Mouse (Mus musculus) ES-E14 (cell line): ENCODE data around the gene Brms1. TPM values are rescaled to one million over a fixed set of nuclear protein-coding genes. Genes with fewer than 3 reads are reported as not detected.

Source experiments
- DNase-seq: peaks from one replicate; pipeline ENCODE4 v3.0.0-alpha.2; 2013; ENCODE audit warnings: low read depth, low spot score
- H3K27ac ChIP-seq: 2 replicates; pipeline ENCODE4 v1.5.1; 2012; ENCODE audit warnings: low read depth, mild to moderate bottlenecking, low read length, moderate library complexity, mixed read lengths; ENCODE audit not compliant: poor library complexity, insufficient read depth, severe bottlenecking
- H3K36me3 ChIP-seq: 2 replicates; pipeline ENCODE4 v1.6.1; 2012; ENCODE audit warnings: mild to moderate bottlenecking, low read length, moderate library complexity, mixed read lengths; ENCODE audit not compliant: control insufficient read depth, poor library complexity, insufficient read depth, severe bottlenecking
- H3K4me1 ChIP-seq, 2 experiments: fragments of 150-350 bp in 1 of 2; sonication (generic) in 1 of 2; 2 replicates each; pipeline ENCODE4 v1.6.1; 2012; ENCODE audit warnings: low read length in 2 of 2, mild to moderate bottlenecking in 1 of 2, mixed read lengths in 1 of 2; ENCODE audit not compliant: control insufficient read depth in 2 of 2, insufficient read depth in 2 of 2, poor library complexity in 1 of 2
- H3K4me3 ChIP-seq, 2 experiments: fragments of 150-350 bp in 1 of 2; sonication (generic) in 1 of 2; 2 replicates each; pipeline ENCODE4 v1.5.1; 2012; ENCODE audit warnings: low read length in 2 of 2, low read depth in 1 of 2, mild to moderate bottlenecking in 1 of 2, mixed read lengths in 1 of 2; ENCODE audit not compliant: insufficient read depth in 1 of 2, poor library complexity in 1 of 2, severe bottlenecking in 1 of 2
- H3K9ac ChIP-seq: 2 replicates; pipeline ENCODE4 v1.6.1; 2012; ENCODE audit warnings: low read depth, mild to moderate bottlenecking, low read length, mixed read lengths; ENCODE audit not compliant: poor library complexity, insufficient read depth, severe bottlenecking
- H3K9me3 ChIP-seq: fragments of 150-350 bp; sonication (generic); 2 replicates; pipeline ENCODE4 v1.6.1; 2012; ENCODE audit warnings: low read depth, mild to moderate bottlenecking, low read length; ENCODE audit not compliant: control insufficient read depth, insufficient read depth
- CHD2 ChIP-seq: IDR thresholded peaks from 2 replicates; pipeline ENCODE4 v1.6.1; 2014; ENCODE audit warnings: mild to moderate bottlenecking, low read depth, low read length, inconsistent platforms
- HCFC1 ChIP-seq: IDR thresholded peaks from 2 replicates; pipeline ENCODE4 v1.6.1; 2012; ENCODE audit warnings: low read length, inconsistent platforms, borderline replicate concordance; ENCODE audit not compliant: insufficient read depth
- MAFK ChIP-seq: IDR thresholded peaks from 2 replicates; pipeline ENCODE4 v1.6.1; 2014; ENCODE audit warnings: mild to moderate bottlenecking, low read depth, low read length, inconsistent platforms; ENCODE audit not compliant: insufficient read depth
- ZC3H11A ChIP-seq: IDR thresholded peaks from 2 replicates; pipeline ENCODE4 v1.6.1; 2012; ENCODE audit warnings: low read depth, mild to moderate bottlenecking, inconsistent platforms, low read length, borderline replicate concordance
- ZNF384 ChIP-seq: IDR thresholded peaks from 2 replicates; pipeline ENCODE4 v1.6.1; 2012; ENCODE audit warnings: low read depth, low read length, inconsistent platforms
- in situ Hi-C, 2 experiments: fragments of 600-800 bp; cut with MboI; formaldehyde crosslinking; loops; one replicate each; pipeline ENCODE4 v1.15.1; 2025; ENCODE audit warnings: low sequenced_read_pairs in 2 of 2, inconsistent platforms in 1 of 2; ENCODE audit not compliant: unreplicated experiment in 2 of 2
- total RNA-seq: library from RNA; depleted of rRNA; stranded (reverse); fragments of 300-350 nt; gene quantifications from 2 replicates; pipeline ENCODE4 v1.2.3, GENCODE M21; 2012

Brms1 gene
- total RNA-seq, 1 experiment, result 24.1 TPM

GRCm38 (mm10) chr19:5041588-5041987 lies 434 bp downstream of the Brms1 start:
- in situ Hi-C loops, result no loop called here
- no peak for TF ChIP-seq ZNF384
- TF ChIP-seq HCFC1, result no peak
- no peak for TF ChIP-seq CHD2
- TF ChIP-seq ZC3H11A, result no peak

GRCm38 (mm10) chr19:5045531-5045930 lies 4.4 kb downstream of the Brms1 start:
- Histone ChIP-seq H3K9me3 (no peaks in the 10 kb centered on the region), H3K36me3 (peaks cover 18% of the 10 kb centered on the region; the same call in 1 of the 2 replicates), H3K9ac (no peak overlapping the region), H3K4me3 (no peak overlapping the region), H3K27ac (no peak overlapping the region), H3K4me1 (peaks cover 2 to 7% of the 10 kb centered on the region in 2 experiments; a peak in 2 of 4 replicates)
- no peak for TF ChIP-seq MAFK
- no peak for TF ChIP-seq HCFC1
- no peak for TF ChIP-seq ZC3H11A
- TF ChIP-seq CHD2, result no peak
- no peak for TF ChIP-seq ZNF384
- in situ Hi-C loops, result no loop called here
- DNase-seq, result no peak

More at GRCm38 (mm10) chr19:5041588-5041987, 434 bp downstream of the Brms1 start:
- Histone ChIP-seq H3K9me3 (no peaks in the 10 kb centered on the region), H3K4me1 (peaks cover 4 to 6% of the 10 kb centered on the region in 2 experiments; a peak in 3 of 4 replicates), H3K4me3 (peak overlapping the region; percentile 70 to 95), H3K9ac (peak overlapping the region; percentile 92), H3K27ac (0 out of 2 replicates have a peak overlapping the region, but pooled peaks have one; percentile 19), H3K36me3 (peaks cover 2% of the 10 kb centered on the region; the same call in 1 of the 2 replicates)
- no peak for DNase-seq

- TF ChIP-seq MAFK (no peak), CHD2 (no peak), HCFC1 (no peak), ZC3H11A (no peak)
- Histone ChIP-seq H3K9me3 (no peaks in the 10 kb centered on the region), H3K9ac (no peak overlapping the region), H3K36me3 (peaks cover 18% of the 10 kb centered on the region; the same call in 1 of the 2 replicates), H3K4me1 (peaks cover 5 to 27% of the 10 kb centered on the region in 2 experiments; a peak in 3 of 4 replicates), H3K27ac (no peak overlapping the region), H3K4me3 (no peak overlapping the region)
- DNase-seq, result no peak
- in situ Hi-C loops, result no loop called here
Observed at GRCm38 (mm10) chr19:5048138-5049056, 7.2 kb downstream of the Brms1 start.

GRCm38 (mm10) chr19:5049325-5049724 lies 8.2 kb downstream of the Brms1 start:
- in situ Hi-C loops, result no loop called here
- Histone ChIP-seq H3K27ac (0 out of 2 replicates have a peak overlapping the region, but pooled peaks have one; percentile 13), H3K9me3 (no peaks in the 10 kb centered on the region), H3K9ac (no peak overlapping the region), H3K4me1 (peaks cover 5 to 28% of the 10 kb centered on the region in 2 experiments; a peak in 3 of 4 replicates), H3K4me3 (no peak overlapping the region), H3K36me3 (peaks cover 18% of the 10 kb centered on the region; the same call in 1 of the 2 replicates)
- DNase-seq, result no peak
- TF ChIP-seq ZC3H11A (no peak), ZNF384 (no peak), HCFC1 (no peak), CHD2 (no peak), MAFK (no peak)
